Mouse (Mus musculus): ENCODE data around the gene Dcbld2.
"Not testable (repeated sequence)": the region's sequence is repeated elsewhere in the genome, so short reads cannot be mapped to it uniquely, and the experiment has no call there.

Dcbld2 gene

DNA sequence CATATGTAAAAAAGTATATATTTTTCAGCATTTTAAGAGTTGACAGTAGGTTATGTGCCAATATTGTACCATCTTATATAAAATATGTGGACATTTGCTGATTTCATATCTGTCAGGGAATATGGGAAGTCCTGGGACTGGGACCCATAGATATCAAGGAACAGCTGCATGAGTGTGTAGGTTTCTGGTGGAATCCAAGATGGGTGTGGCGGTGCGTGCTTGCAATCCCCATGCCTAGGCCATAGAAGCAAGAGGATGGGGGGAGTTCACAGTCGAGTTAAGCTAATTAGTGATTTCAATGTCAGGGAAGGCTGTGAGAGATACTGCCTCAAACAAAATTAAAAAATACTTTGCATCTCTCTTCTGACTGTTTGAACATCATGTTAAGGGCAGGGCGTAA lies 40.8 kb downstream of the Dcbld2 start:
- DNase-seq (ENCODE audit: low spot score in 2 of 2), result no peak

DNA sequence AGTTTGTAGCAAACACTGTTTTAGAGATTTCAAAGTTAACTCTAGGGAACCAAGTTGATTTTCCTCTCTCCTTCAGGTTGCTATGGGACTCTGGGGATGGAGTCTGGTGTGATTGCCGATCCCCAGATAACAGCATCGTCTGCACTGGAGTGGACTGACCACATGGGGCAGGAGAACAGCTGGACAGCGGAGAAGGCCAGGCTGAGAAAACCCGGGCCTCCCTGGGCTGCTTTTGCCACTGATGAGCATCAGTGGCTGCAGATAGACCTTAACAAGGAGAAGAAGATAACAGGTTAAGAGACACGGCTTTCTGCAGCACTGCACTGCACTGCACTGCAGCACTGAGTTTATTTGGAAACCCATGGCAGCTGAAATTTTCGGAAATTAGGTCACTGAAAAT lies 42.4 kb downstream of the Dcbld2 start:
- no peak for DNase-seq (ENCODE audit: low spot score in 2 of 2)

DNA sequence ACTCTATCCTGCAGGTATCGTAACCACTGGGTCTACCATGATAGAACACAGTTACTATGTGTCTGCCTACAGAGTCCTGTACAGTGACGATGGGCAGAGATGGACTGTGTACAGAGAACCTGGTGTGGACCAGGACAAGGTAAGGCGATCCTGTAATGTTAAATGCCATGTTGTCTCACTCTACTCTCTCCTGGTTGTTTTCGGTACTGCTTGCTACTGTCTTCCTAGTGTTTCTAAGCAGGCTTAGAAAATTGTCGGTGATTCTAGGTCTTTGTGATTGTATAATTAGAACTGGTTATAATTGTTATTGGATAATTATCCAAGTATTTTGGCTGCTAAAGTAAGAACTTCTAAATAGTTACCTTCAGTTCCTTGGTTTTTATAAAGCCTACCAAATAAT lies 43.4 kb downstream of the Dcbld2 start:
- no peak for DNase-seq (ENCODE audit: low spot score in 2 of 2)

DNA sequence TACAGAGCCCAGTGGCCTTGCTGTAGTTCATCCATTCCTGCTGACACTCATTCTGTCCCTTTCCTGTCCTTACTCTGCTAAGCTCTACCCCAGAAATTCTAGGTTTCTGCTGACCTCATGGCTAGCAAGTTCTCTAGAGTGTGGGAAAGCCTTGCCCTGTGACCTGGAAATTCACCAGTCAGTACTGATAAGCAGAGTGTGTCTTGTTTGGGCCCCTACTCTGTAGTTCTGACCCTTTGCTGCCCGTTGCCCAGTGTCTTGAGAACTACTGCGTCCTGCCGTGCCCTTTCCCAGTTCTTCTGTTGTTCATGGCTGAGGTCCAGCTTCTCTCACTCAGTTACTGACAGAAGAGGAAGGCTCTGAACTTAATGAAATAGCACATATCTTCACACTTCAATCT lies 44.9 kb downstream of the Dcbld2 start:
- DNase-seq (ENCODE audit: low spot score in 2 of 2), result peak; percentile 71 to 72

DNA sequence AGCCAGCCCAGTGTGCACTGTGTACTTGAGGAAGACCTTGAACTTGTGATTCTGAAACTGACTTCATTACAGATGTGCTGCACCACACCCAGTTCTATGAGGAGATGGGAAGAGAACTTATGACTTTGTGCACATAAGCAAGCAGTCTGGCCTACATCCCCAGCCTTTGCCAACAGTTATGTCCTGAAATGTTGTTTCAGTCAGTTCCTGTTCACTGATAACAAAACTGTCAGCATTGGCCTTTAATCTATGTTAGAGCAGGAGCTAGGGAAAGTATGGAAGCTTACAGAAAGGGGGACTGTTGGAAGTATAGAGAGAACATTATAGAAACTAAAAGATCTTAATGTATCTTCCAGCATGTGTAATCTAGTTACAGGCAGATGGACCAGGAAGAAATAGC lies 45.6 kb downstream of the Dcbld2 start:
- no peak for DNase-seq (ENCODE audit: low spot score in 2 of 2)

DNA sequence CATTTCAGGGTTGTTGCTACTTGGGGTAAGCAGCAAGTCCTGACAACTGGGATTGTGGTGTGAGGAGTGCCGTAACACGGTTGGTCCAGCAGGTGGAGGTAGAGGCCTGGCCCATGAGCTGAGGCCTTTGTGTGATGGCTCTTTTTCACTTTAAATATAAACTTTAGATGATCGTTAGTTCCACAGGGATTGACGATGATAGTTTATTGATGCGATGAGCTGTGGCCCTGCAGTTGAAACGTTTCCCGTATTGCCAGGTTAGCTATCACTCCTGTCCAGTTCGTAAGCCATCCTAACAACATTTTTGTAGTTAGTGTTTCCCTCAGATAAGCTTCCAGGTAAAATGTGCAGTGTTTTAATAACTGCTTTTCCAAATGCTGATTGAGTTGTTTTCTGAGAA lies 46.4 kb downstream of the Dcbld2 start:
- DNase-seq (ENCODE audit: low spot score in 2 of 2), result peak in 1 of 2 experiments; percentile 47

DNA sequence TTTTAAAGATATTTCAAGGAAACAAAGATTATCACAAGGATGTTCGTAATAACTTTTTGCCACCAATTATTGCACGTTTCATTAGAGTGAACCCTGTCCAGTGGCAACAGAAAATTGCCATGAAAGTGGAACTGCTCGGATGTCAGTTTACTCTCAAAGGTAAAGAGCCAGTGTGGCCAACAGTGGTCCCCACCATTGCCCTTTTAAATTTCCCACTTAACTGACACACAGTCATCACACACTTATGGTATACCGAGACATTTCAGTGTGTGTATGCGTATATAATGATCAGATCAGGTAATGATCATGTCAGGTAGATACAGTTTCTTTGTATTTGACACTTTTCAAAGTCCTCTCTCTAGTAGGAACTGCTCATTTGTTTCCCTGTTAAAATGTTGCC lies 46.9 kb downstream of the Dcbld2 start:
- DNase-seq (ENCODE audit: low spot score in 2 of 2), result no peak

DNA sequence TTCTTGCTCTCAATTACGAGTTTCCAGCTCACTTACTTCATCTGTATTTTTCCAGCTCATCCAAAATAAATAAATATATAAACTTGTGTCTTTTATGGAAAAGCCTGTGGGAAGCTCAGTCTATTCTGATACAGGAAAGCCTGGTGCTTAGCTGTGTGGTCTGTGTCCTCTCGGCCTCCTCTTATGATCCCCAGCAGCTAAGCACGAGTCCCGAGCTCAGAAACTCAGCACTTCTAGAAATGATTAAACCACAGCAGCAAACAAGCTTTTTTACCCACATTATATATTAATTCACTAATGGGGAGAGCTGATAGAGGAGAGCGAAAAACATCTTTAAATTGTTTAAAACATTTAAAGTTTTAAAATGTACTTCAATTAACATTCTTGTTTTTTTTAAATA lies 48.2 kb downstream of the Dcbld2 start:
- no peak for DNase-seq (ENCODE audit: low spot score in 2 of 2)

DNA sequence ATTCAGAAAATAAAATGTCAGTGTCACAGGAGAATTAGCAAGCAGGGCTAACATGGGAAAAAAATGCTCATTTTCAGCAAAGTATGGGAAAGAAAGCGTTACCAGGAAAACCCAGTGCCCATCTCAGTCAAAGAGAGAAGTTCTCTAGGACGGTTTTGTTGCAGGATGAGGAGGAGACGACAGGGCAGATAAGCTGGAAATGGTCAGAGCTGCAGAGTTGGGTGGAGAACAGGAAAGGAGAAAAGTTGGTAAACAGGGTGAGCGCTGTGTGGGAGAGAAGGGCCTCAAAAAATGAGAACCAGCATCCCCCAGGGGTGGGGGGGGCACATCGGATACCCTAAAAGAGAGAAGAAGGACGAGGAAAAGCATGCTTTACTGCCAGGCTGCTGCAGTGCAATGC lies 48.7 kb downstream of the Dcbld2 start:
- no peak for DNase-seq (ENCODE audit: low spot score in 2 of 2)

DNA sequence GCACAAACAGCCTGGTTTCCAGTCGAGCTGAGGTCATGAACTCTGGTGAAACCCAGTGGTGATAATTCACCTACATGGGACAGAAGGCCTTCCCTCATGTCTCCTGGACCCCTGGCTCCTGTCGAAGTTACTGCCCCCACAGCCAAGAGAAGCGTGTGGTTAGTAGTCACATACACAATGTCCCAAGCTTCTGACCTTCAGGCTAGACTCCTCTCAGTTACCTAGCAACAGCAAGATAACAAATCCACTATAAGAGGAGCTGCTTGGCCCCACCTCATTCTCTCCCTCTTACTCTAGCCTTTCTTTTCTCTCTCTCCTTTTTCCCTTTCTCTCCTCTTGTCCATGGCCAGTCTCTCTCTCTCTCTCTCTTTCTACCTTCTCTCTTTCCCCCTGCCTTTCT lies 51.7 kb downstream of the Dcbld2 start:
- not testable (repeated sequence) for DNase-seq (ENCODE audit: low spot score in 2 of 2)

DNA sequence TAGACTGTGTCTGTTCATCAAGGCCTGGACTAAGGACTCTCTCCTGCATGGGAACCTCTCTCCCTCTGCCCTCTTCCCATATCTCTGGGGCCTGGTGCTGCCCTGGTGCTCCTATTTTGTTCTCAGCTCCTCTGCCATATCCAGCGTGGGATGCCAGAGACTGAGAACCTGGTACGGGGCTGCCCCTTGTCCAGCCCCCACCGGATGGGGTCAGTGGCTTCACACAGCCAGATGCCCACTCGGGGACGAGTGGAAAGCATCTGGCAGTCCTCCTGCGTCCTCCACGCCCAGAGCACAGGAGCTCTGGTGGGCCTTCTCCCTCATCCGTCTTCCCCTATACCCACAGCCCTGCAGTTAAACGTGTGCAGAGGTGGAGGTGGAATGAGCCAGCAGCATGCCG lies 52.1 kb downstream of the Dcbld2 start:
- no peak for DNase-seq (ENCODE audit: low spot score in 2 of 2)

DNA sequence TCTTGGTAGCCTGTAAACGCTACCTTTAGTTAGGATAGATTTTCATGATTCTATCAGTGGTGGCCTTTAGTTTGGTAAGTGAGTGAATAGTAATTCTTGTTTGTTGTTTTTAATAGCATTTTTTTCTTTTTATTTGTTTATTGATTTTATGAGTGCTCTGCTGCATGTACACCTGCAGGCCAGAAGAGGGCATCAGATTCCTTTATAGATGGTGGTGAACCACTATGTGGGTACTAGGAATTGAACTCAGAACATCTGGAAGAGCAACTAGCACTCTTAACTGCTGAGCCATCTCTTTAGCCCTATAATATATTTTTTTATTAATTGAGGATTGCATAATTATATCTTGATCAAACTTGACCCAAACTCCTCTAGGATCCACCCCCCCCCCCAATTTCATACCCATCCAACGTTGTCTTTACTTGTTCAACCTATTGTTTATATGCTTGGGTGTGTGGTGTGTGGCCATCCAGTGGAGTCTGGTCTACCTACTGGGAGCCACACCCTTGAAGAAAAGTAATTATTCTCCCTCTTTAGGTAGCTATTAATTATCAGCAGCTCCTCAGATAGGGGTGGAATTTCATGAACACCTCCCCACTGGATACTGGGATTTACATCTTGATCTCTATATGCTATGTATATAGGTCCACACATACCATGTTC lies 53.7 kb downstream of the Dcbld2 start:
- DNase-seq (ENCODE audit: low spot score in 2 of 2), result no peak

DNA sequence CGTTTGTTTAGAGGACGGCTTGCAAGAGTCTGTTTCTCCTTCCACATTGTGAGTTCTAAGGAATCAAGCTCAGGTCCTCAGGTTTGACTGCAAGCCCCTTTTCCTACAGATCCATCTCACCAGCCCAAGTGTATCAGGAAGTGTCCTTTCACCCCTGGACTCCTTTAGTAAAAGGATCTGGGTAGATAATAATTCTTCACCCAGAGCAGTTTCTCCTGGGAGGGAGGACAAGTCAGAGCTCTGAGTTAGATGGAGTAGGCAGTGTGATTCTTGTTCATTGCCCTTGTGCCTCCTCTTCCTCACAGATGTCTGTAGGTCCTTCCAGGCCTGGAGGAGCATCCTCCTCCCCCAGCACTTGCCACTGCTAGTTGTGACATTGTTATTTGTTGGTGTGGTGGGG lies 54.3 kb downstream of the Dcbld2 start:
- no peak for DNase-seq (ENCODE audit: low spot score in 2 of 2)

DNA sequence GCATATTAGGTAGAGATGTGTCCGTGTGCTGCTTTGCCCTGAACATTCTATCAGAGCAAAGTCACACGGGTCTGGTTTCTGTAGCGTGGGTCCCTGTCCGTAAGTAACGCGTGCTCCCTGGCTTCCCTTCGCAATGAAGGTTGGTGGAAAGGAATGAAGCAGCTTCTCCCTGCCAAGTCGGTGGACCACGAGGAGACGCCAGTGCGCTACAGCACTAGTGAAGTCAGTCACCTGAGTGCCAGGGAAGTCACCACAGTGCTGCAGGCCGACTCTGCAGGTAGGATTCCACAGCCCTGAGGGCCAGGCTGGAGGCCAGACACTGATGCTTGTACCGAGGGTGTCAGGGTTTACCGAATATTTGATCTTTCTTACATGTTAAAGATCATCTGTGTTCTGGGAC lies 55.8 kb downstream of the Dcbld2 start:
- DNase-seq (ENCODE audit: low spot score in 2 of 2), result no peak

DNA sequence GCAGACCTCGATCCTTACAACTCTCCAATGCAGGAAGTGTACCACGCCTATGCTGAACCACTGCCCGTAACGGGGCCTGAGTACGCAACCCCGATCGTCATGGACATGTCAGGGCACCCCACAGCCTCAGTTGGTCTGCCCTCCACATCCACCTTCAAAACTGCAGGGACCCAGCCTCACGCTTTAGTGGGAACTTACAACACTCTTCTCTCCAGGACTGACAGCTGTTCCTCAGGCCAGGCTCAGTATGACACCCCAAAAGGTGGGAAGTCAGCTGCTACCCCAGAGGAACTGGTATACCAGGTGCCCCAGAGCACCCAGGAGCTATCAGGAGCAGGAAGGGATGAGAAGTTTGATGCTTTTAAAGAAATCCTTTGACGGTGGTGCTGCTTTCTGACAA lies 57.2 kb downstream of the Dcbld2 start:
- DNase-seq (ENCODE audit: low spot score in 2 of 2), result no peak

DNA sequence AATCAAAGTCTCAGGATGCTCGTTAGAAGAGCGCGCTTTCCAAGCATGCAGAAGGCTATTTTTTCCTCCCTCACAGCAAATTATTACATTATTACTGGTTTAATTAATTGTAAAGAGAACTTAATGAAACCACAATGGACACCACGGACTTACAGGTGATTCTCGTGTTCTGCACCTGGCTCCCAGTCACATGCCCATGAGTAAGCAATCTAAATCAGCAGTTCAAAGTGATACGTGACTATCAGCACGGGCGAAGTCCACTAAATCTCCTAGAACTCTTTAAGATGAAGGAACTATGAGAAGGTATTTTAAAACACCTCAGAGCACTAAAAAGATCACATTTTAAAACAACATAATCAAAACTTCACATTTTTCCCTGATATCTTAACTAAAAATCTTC lies 61.8 kb downstream of the Dcbld2 start:
- DNase-seq (ENCODE audit: low spot score in 2 of 2), result no peak

DNA sequence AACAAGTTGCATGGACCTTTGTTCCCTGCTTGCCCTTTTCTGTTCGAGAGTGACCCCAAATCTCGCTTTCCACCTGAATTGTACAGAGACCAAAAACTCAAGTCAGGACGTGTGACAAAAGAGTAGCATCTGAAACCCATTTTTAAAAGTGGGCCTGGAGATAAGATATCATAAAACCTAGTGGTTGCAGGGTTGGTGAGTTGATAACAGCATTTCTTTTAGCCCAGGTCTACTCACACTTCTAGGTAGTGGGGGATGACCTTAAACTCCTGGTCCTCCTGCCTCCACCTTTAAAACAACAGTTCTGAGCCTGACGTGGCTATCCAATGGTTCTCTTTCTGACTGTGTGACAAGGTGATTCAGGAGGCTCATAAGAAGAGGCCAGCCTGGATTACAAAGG lies 62.6 kb downstream of the Dcbld2 start:
- DNase-seq (ENCODE audit: low spot score in 2 of 2), result no peak

DNA sequence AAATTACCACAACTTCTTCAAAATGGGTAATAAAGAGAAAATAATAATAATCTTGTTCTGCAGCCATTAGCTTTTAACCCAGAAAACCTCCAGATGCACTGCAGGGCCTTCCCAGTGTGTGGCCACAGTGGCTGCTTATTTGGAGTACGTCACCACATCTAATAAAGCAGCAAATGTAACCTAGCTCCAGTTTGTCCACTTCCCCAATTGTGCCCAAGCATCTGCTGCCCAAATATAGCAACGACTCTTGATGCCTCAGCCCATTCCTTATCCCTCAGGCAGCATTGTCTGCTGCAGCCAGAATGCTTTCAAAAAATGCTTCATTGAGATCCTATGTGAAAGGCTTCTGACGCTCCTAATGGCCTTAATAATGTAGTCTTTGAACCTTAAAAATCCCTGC lies 66.6 kb downstream of the Dcbld2 start:
- DNase-seq (ENCODE audit: low spot score in 2 of 2), result no peak

DNA sequence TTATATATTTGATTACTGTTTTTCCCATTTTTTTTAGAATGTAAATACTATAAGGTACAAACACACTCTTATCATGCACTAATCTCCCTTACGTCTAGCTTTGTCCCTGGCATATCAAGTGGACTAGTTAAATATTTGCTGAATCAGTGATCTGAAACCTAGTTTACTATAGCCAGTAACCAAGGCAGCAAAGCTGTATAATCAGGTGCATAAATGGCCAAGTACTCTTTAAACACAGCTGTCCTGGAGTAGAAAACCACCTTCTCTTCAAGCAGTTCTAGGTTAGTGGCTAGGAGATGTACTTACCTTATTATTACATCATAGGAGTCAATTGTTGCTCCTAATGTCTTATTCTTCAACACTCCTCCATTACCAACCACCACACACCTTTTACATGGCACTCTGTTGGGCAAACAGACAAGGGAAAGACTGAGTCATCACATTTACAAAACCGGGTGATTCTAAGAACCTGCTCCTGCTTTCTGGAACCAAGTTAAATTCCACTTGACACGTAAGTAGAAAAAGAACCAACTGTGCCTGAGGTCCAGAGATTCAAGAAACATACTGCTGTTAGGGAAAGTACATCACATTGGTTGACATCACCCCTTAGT lies 67.4 kb downstream of the Dcbld2 start:
- no peak for DNase-seq (ENCODE audit: low spot score in 2 of 2)

DNA sequence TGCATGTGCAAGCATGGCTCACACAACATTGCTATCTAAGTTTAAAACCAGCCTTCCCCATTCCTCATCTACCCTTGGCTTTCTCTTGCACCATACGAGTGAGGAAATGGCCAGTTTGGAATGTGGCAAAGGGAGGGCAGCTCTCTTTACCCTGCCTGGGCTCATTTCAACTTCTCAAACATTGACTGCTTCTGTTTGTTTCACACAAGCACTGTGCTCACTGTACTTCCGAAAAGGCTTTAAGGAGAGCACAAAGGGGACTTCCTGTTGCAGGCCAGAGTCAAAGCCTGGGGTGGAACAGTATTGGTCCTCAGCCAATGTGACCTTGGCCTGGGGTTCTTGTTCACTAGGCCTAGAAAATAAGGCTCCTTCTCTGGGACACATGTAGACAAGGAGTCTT lies 68.1 kb downstream of the Dcbld2 start:
- peak; percentile 61 to 77 for DNase-seq (ENCODE audit: low spot score in 2 of 2)

DNA sequence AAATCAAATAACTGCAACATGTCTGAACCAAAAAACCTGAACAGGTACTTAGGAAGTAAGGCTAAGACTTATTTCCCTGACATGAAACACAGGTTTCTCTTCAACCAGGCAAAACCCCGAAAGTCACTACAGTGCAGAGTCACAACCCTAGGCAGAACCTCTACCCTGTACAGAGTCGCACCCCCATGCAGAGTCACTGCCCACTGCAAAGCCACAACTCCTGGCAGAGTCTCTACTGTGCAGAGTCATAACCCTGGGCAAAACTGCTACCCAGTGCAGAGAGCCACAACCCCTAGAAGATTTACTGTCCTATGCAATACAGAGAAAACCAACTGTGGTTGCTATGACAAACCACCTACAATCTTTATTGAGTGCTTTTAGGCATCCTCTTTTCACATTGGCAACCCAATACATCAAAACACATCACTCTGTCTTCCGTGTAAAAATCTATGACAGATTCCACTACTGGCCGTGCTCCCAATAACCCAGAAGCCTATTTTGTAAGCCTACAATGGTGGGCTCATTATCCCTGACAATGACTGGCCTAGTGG lies 71.7 kb downstream of the Dcbld2 start:
- DNase-seq (ENCODE audit: low spot score in 2 of 2), result no peak

DNA sequence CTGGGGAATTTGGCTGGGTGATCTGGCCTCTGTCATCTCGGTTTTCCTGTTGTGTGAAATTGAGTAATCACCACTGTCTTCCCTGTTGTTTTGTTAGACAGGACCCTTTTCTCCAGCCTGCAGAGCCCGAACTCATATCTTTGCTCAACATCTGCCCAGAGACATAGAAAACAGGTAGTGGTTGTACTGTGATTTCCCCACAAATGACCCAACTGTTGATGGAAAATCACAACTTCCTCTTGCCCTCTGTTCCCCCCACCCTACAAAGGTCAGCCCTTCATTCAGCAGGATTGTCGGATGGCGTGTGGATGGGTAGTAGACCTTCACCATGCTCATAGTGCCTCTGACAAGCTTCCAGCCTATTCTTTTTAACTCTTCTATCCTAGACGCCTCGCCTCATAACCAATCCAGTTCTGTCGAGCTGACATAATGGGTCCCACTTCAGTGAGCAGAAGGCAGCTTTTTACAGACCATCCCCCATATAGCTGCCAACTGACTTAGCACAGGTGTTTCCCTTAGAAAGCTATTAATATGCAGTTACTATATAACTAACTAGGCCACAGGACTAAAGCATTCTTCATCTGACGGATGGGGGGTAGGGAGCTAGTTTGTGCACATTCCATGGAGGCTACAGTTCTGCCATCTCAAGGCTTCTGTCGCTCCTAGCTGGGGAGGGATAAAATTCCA lies 73.1 kb downstream of the Dcbld2 start:
- DNase-seq (ENCODE audit: low spot score in 2 of 2), result peak; percentile 24 to 34

DNA sequence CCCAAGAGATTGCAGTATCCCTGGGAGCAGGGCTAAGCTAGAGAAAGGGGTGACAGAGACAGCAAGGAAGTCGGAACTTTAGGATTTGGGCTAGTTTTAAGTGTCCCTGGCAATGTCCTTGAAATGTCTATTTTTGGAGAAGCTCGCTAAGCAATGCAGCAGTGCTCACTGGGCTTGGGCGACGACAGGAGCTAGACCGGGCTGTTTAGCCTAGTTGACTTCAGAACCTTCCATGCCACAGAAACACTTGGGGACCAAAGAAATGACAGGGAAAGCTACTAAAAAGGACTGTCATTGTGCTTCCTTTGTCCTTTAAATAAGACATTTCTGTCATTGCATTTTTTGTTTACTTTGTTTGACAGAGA lies 73.6 kb downstream of the Dcbld2 start:
- no peak for DNase-seq (ENCODE audit: low spot score in 2 of 2)

Measured in heart, adult 9 months (tissue).